Mouse (Mus musculus) lung, embryonic 14.5 days (tissue): ENCODE results near the gene Rccd1. TPM values are rescaled to one million over a fixed set of nuclear protein-coding genes. Genes with fewer than 3 reads are reported as not detected.

ENCODE experiments used
- ATAC-seq: fragments of 200-750 bp; cut with Nextera tagmentation; 2 replicates; pipeline ENCODE4 v1.8.0; 2017; ENCODE audit warnings: mild to moderate bottlenecking, moderate TSS enrichment, moderate library complexity; ENCODE audit not compliant: insufficient read depth
- DNase-seq: peaks from one replicate; pipeline ENCODE4 v3.0.0-alpha.2; 2015
- H3K27ac ChIP-seq: fragments of 300-500 bp; sonication (generic); 2 replicates; pipeline ENCODE4 v1.5.1; 2014; ENCODE audit warnings: low read depth, mild to moderate bottlenecking, moderate library complexity
- H3K27me3 ChIP-seq: fragments of 300-500 bp; sonication (generic); 2 replicates; pipeline ENCODE4 v1.6.1; 2014; ENCODE audit warnings: low read length, control low read depth; ENCODE audit not compliant: insufficient read depth
- H3K36me3 ChIP-seq: fragments of 300-500 bp; sonication (generic); 2 replicates; pipeline ENCODE4 v1.6.1; 2014; ENCODE audit warnings: control low read depth; ENCODE audit not compliant: insufficient read depth
- H3K4me1 ChIP-seq: fragments of 300-500 bp; sonication (generic); 2 replicates; pipeline ENCODE4 v1.6.1; 2014; ENCODE audit warnings: antibody characterized with exemption, control low read depth; ENCODE audit not compliant: insufficient read depth
- H3K4me2 ChIP-seq: fragments of 300-500 bp; sonication (generic); 2 replicates; pipeline ENCODE4 v1.6.1; 2014; ENCODE audit warnings: mild to moderate bottlenecking
- H3K4me3 ChIP-seq: fragments of 300-500 bp; sonication (generic); 2 replicates; pipeline ENCODE4 v1.5.1; 2014; ENCODE audit warnings: low read depth, low read length
- H3K9ac ChIP-seq: fragments of 300-500 bp; sonication (generic); 2 replicates; pipeline ENCODE4 v1.6.1; 2014
- H3K9me3 ChIP-seq: fragments of 300-500 bp; sonication (generic); 2 replicates; pipeline ENCODE4 v1.6.1; 2016; ENCODE audit warnings: low read depth, low read length, control low read depth
- CTCF ChIP-seq: IDR thresholded peaks from 2 replicates; pipeline ENCODE4 v1.5.1; 2016; ENCODE audit warnings: antibody characterized with exemption, low read depth
- WGBS: fragments of 180-500 bp; shearing (Covaris S2); extraction: QIAGEN DNeasy Blood & Tissue Kit; methylation state at CpG from one replicate; pipeline ENCODE4 v1.1.7; 2014; 5-methylcytosine and 5-hydroxymethylcytosine counted together
- polyA plus RNA-seq: library from polyadenylated mRNA; unstranded; fragments of >200 nt; fragmentation: Nextera tagmentation; extraction: Ambion mirVana; gene quantifications from 2 replicates; pipeline ENCODE4 v1.2.1, GENCODE M21; 2014

Gene Rccd1
- polyA plus RNA-seq, 1 experiment from 2014 or later, result 11.0 TPM

GRCm38 (mm10) chr7:80358039-80358438 is 33.8 kb upstream of the Rccd1 start:
- DNase-seq, result no peak
- peaks cover 89% of the 10 kb centered on the region for H3K36me3 ChIP-seq
- H3K9ac ChIP-seq, result no peak overlapping the region
- TF ChIP-seq CTCF, result no peak
- WGBS, result 80% methylated on average over 4 of the region's 4 CpGs
- H3K4me2 ChIP-seq, result no peak overlapping the region
- H3K4me1 ChIP-seq, result no peaks in the 10 kb centered on the region
- no peak for ATAC-seq
- no peak overlapping the region for H3K27ac ChIP-seq
- no peaks in the 10 kb centered on the region for H3K27me3 ChIP-seq
- no peaks in the 10 kb centered on the region for H3K9me3 ChIP-seq
- no peak overlapping the region for H3K4me3 ChIP-seq

GRCm38 (mm10) chr7:80357156-80357555 is 32.9 kb upstream of the Rccd1 start:
- TF ChIP-seq CTCF, result no peak
- Histone ChIP-seq H3K36me3 (peaks cover 85% of the 10 kb centered on the region), H3K27me3 (no peaks in the 10 kb centered on the region), H3K27ac (no peak overlapping the region), H3K4me2 (no peak overlapping the region), H3K4me1 (no peaks in the 10 kb centered on the region), H3K4me3 (no peak overlapping the region), H3K9ac (no peak overlapping the region), H3K9me3 (no peaks in the 10 kb centered on the region)
- DNase-seq (no peak), ATAC-seq (no peak)
- WGBS, result 75% methylated on average over 8 of the region's 8 CpGs

- Histone ChIP-seq H3K9me3 (no peaks in the 10 kb centered on the region), H3K9ac (no peak overlapping the region), H3K27me3 (no peaks in the 10 kb centered on the region), H3K4me2 (no peak overlapping the region), H3K36me3 (peaks cover 81% of the 10 kb centered on the region), H3K4me1 (no peaks in the 10 kb centered on the region), H3K4me3 (no peak overlapping the region), H3K27ac (no peak overlapping the region)
- DNase-seq (no peak), ATAC-seq (no peak)
- WGBS, result 89% methylated on average over 13 of the region's 13 CpGs
- no peak for TF ChIP-seq CTCF
Measured at GRCm38 (mm10) chr7:80356351-80356750, 32.1 kb upstream of the Rccd1 start.

- ATAC-seq, result no peak
- Histone ChIP-seq H3K27me3 (no peaks in the 10 kb centered on the region), H3K9me3 (no peaks in the 10 kb centered on the region), H3K4me1 (no peaks in the 10 kb centered on the region), H3K9ac (no peak overlapping the region), H3K36me3 (peaks cover 63% of the 10 kb centered on the region), H3K4me2 (no peak overlapping the region), H3K27ac (no peak overlapping the region), H3K4me3 (no peak overlapping the region)
- no peak for TF ChIP-seq CTCF
- 94% methylated on average over 8 of the region's 8 CpGs for WGBS
- no peak for DNase-seq
Measured at GRCm38 (mm10) chr7:80352920-80353319, 28.7 kb upstream of the Rccd1 start.

- Histone ChIP-seq H3K9ac (no peak overlapping the region), H3K4me2 (no peak overlapping the region), H3K4me3 (no peak overlapping the region), H3K36me3 (peaks cover 42% of the 10 kb centered on the region), H3K4me1 (peaks cover 4% of the 10 kb centered on the region; the same call in 1 of the 2 replicates), H3K27me3 (no peaks in the 10 kb centered on the region), H3K9me3 (no peaks in the 10 kb centered on the region), H3K27ac (no peak overlapping the region)
- TF ChIP-seq CTCF, result no peak
- DNase-seq, result no peak
- 59% methylated on average over 2 of the region's 2 CpGs for WGBS
- no peak for ATAC-seq
Measured at GRCm38 (mm10) chr7:80350808-80351207, 26.6 kb upstream of the Rccd1 start.

GRCm38 (mm10) chr7:80347670-80348586 is 23.7 kb upstream of the Rccd1 start:
- H3K36me3 ChIP-seq, result peaks cover 22% of the 10 kb centered on the region
- no peaks in the 10 kb centered on the region for H3K27me3 ChIP-seq
- H3K4me3 ChIP-seq, result no peak overlapping the region
- H3K4me2 ChIP-seq, result no peak overlapping the region
- peak; percentile 67 for DNase-seq
- peak; percentile 75 for ATAC-seq
- H3K9ac ChIP-seq, result 0 out of 2 replicates have a peak overlapping the region, but pooled peaks have one; percentile 25
- no peaks in the 10 kb centered on the region for H3K9me3 ChIP-seq
- peak overlapping the region; percentile 80 for H3K27ac ChIP-seq
- 42% methylated on average over 13 of the region's 13 CpGs for WGBS
- H3K4me1 ChIP-seq, result peaks cover 8% of the 10 kb centered on the region; the same call in 1 of the 2 replicates
- no peak for TF ChIP-seq CTCF

- Histone ChIP-seq H3K4me3 (no peak overlapping the region), H3K9ac (no peak overlapping the region), H3K4me1 (peaks cover 8% of the 10 kb centered on the region; the same call in 1 of the 2 replicates), H3K27ac (no peak overlapping the region), H3K36me3 (peaks cover 18% of the 10 kb centered on the region), H3K4me2 (no peak overlapping the region), H3K27me3 (no peaks in the 10 kb centered on the region), H3K9me3 (no peaks in the 10 kb centered on the region)
- 71% methylated on average over 5 of the region's 5 CpGs for WGBS
- DNase-seq (no peak), ATAC-seq (no peak)
- TF ChIP-seq CTCF, result no peak
Measured at GRCm38 (mm10) chr7:80346830-80347229, 22.6 kb upstream of the Rccd1 start.
